Mouse (Mus musculus) c-Kit-positive CD71-positive TER-119-negative erythroid progenitor cells, embryonic 14.5 days (primary cell): ENCODE data around the gene Kcne3.

Source experiments
- DNase-seq: peaks from one replicate; pipeline ENCODE4 v3.0.0-alpha.2; 2013; ENCODE audit warnings: low read depth

Kcne3 gene

DNA sequence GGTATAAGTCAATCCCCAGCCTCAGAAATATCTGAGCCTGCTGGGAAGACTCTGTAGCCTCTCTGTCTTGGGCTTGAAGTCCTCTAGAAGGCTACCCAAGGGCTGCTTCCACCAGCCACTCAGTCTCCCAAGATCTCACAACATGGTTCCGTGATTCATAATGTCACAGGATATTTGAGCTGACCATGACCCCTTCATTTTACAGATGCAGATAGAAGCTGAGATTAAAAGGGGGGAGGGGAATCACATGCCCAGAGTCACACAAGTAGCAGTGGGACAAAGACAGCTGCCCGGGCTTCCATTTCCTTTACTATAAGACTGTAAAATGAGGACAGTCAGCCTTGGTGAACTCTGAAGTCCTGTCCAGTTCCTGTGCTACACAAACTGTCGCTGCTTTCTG, 5.3 kb downstream of the Kcne3 start:
- DNase-seq, result no peak

DNA sequence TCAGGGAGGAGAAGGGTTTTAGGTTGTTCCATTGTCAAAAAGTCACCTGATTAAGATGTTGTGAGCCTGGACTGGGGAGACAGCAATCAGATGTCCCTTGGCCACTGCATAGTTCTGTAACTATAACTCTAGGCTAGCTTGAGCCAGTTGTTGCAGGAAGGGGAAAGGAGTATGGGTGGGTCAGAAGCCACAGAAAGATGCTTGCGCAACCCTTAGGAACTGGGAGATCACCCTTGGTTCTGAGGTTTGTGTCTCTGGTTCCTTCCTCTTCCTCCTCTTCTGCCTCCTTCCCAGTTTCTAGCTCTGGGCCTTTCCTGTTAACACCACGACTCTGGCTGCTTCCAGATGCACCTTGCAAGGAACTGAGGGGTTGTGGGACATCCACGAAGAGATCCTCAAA, 6.1 kb downstream of the Kcne3 start:
- DNase-seq, result no peak

GRCm38 (mm10) chr7:100187601-100188000, 11.3 kb downstream of the Kcne3 start:
- DNase-seq, result peak; percentile 38

DNA sequence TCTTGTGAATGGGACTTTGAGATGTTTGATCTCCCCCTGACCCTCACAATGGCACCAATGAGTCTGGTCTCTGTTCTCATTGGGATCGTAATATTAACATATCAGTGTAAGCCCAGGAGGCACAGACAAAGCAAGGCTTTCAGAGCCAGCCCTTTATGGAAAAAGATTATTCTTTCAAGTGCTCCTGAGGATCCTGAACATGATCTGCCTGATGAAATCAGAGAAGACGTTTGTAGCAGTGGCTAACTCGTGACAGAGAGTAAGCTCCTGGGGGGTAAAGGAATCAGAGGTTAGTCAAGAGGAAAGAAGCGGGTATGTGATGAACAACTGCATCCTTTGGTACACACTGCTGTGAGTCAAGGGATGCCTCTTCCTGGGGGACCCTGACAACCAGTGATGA, 13.9 kb downstream of the Kcne3 start:
- DNase-seq, result no peak

- DNase-seq, result peak; percentile 60
These were observed 14.5 kb downstream of the Kcne3 start for GRCm38 (mm10) chr7:100190778-100191177.

DNA sequence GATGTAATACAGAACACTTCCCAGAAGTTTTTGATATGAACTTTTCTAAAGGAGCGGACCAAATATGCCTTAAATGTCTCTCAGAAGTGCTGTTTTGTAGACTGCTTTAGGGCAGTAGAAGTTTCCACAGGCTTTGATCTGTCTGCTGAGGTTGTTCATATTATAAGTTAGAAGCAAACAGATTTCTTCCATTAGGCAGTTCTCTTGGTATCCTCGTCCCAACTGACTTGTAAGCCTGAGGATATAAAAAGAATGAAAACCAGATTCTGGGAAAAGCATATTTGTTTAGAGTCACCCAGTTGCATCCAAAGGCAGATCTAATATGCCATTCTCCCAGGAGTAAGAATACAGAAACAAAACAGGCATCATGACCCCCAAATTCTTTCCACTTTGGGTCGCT, 24.9 kb downstream of the Kcne3 start:
- DNase-seq, result no peak

DNA sequence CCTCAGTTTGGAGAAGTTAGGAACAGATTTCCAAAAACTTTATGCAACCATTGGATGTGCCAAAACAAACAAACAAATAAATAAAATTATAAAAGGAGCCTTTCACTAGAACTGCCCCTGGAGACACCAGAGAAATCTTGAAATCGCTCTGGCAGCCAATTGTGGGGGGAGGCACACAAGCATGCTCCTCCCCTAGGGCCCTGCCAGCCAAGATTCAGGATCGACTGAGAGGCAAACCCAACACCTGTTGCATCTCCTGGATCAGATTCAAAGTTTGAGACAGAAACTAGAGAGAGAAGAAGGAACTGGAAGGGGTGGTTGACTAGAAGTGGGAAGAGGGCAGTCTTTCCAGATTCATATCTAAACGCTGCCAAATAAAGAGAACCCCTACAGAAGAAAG, 27.3 kb downstream of the Kcne3 start:
- no peak for DNase-seq

GRCm38 (mm10) chr7:100204871-100205270, 28.6 kb downstream of the Kcne3 start:
- DNase-seq, result no peak

- no peak for DNase-seq
These were observed 29.8 kb downstream of the Kcne3 start for GRCm38 (mm10) chr7:100206144-100206543.

DNA sequence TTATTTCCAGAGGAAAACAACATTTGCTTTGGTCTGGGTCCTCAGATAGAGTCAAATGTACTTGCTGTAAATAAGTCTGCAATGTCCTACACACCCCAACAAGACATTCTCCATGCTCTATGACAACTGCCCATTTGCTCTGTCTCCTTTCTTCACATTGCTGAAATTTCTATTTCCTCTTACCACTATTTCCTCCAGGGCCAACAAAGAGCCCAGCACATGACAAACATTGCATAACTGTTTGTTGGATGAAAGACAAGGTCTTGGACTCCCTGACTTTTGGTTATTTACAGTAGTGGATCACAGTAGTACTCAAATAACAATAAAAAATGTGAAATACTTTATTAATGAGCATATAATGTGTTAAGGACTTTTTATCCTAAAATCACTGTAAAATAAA, 31.6 kb downstream of the Kcne3 start:
- DNase-seq, result no peak

- no peak for DNase-seq
These were observed 38.0 kb downstream of the Kcne3 start for GRCm38 (mm10) chr7:100214310-100214709.

GRCm38 (mm10) chr7:100215116-100215732, 38.9 kb downstream of the Kcne3 start:
- no peak for DNase-seq

DNA sequence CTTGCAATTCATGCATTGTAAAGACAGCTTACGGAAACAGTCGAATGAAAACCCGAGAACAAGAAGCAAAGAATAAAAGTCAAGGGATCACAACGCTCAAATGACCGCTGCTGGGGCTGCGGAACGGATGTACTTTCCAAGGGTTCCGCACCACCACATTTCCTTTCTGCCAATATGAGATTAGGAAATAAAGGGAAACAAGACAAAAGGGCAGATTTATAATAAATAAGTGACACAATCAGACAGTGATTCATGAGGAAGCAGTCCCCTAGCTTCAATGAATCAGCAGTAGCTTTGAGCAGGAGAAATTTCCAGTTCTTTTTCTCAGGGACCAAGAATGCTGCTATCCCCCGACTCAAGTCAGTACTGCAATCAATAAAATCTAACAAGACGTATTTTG, 39.7 kb downstream of the Kcne3 start:
- DNase-seq, result no peak

DNA sequence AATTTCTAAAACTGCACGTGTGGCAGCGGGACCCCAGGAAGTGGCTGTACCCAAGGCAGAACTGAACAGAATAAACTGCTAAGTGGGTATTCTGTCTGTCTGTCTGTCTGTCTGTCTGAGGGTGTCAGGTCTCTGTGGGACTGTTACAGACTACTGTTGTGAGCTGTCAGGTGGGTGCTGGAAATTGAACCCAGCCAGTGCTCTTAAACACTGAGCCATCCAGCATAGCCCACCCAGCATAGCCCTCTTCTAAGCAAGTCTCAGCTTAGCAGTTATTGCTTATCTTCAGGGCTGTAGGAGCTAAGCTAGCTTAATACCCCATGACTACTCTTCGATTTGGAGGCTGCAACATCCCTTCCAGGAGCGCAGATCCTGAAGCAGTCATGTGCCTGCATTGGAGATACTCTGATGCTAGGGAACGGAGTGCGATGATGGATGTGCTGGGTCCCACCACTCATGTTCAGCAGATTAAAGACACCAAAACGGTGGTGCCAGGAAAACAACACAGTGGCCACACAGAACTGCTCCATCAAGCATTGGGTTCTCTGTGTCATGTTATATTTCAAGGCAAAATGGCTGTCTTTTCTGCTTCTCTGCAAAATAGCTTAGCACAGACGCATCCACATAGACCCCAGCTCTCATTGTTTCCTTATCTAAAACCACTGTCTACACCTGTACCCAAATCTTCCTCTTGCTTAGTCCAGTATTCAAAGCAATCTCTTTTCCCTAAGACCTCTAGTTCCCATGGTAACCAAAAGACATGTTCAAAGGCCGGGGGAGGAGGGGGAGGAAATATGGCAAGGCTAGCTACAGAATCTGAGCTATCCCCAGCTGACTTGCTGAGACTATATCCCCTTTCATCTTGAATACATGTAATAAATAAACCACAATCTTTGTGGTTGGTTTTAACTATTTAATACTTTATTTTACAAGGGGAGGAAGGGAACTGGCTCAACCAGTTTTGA, 40.6 kb downstream of the Kcne3 start:
- DNase-seq, result no peak

DNA sequence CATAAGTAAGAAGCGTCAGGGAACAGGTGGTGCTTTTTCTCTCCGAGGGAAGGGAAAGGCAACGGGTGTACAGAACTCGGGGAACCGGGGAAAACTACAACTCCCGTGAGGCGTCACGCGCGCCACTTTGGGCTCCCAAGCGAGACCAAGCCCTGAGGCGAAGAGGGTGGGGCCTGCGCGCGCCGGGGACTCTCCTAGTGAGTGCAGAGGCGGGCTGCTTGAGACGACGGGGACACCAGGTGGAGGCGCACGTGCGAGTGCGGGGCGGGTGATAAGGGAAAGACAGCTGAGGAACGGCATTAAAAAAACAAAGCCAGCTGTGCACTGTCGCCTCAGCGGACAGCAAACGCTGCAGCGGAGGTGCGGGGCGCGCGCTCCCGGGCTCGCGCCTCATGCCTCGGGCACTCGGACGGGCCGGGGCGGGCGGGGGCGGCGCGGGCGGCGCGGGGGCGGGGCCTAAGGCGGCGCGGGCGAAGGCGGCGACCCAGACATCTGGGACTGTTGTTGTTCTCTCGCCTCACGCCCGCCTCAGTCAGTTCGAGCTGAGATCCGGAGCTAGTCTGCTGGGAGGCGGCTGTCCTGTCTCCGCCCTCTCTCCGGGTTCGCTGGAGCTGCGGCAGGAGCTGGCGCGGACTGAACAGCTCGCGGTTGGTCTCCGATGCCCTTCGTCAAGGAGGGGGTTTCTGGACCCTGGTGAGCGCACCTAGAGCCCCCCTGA, 51.0 kb downstream of the Kcne3 start, which contains the start of gene Pgm2l1:
Pgm2l1 (plus strand) TSS at position 237 of the 718 bp plus-strand sequence.
- peak; percentile 97 for DNase-seq

- peak; percentile 19 for DNase-seq
These were observed 51.7 kb downstream of the Kcne3 start for GRCm38 (mm10) chr7:100227896-100228525.

DNA sequence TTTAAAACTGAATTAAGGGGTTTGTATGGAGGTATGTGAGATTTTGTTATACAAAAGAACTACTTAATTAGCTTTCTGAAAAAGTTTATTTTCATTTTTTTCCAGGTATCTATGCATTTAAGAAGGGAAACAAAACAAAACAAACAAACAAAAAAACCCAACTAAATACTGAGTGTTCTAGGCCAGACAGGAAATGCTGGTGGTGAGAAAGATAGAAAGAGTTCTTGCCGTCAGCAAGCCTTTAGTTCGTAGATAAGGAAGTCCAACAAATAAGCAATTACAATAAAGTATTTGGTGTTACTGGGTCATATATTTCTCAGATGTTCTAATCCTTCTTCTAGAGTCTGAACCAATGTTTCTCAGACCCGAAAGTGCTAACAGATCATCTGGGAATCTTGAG, 52.7 kb downstream of the Kcne3 start:
- peak; percentile 30 for DNase-seq

- no peak for DNase-seq
These were observed 54.3 kb downstream of the Kcne3 start for GRCm38 (mm10) chr7:100230646-100231045.

DNA sequence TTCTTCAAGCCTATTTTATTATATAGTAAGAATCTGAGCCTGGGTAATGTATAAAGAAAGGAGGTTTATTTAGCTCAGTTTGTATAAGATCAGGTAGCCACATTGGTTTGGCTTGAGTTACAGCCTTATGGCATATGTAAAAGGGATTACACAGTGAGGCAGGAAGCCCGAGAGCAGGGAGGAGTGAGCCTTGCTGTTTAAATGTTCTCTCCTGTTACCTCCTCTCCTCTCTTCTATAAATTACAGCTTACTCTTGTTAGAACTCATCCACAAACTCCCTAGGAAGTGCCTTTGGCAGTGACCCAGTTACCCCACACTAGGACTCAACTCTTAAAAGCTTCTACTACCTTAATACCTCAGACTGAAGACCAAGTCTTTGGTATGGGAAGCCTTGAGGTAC, 55.4 kb downstream of the Kcne3 start:
- DNase-seq, result no peak

DNA sequence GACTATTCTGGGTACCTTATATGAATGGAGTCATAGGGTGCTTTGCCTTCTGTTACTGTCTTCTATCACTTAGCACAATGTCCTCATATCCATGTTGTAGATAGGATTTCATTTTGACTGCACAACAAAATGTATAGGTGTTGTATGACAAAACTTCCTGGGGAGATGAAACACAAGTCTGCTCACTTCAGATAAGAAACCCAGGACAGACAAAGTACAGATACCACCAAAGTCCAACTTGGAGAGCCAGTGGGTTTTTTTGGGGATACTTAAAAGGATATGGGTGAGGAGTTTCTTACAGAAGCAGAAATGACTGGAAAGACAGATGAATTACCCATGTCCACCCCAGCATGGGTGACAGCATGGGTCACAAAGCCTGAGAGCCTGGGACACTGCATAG, 57.4 kb downstream of the Kcne3 start:
- DNase-seq, result peak; percentile 34
